ENCODE assay signal across 7 mouse cellular contexts in genomic region chr9:72661561-72661894, GRCm38 (mm10). TPM values are rescaled to one million over a fixed set of nuclear protein-coding genes. Genes with fewer than 3 reads are reported as not detected.
DNase-seq lines count a peak whose midpoint lies in the region; ATAC-seq and TF ChIP-seq lines count a peak whose summit lies in the region.

No protein-coding gene starts in this region.

- ATAC-seq in lung, embryonic 14.5 days (ENCODE audit: insufficient read depth): no peak
- ATAC-seq in embryonic facial prominence, embryonic 14.5 days (ENCODE audit: low read depth): no peak; the same call in 1 of the 2 replicates
- ATAC-seq in intestine, postnatal 0 days: no peak

- no peak for TF ChIP-seq CTCF in lung, embryonic 14.5 days (IDR thresholded peaks at IDR 0.05; ENCODE audit: low read depth)
- no peak for TF ChIP-seq CTCF in intestine, postnatal 0 days (IDR thresholded peaks at IDR 0.05; ENCODE audit: low read depth)
- no peak for TF ChIP-seq CTCF in olfactory bulb, adult 2 months (IDR thresholded peaks at IDR 0.05; ENCODE audit: insufficient read depth, low read depth, low read length)

- H3K9me3 ChIP-seq in lung, embryonic 14.5 days (ENCODE audit: low read depth, low read length): no peaks in the 10 kb centered on the region
- H3K9me3 ChIP-seq in embryonic facial prominence, embryonic 14.5 days (ENCODE audit: control insufficient read depth, low read length): no peaks in the 10 kb centered on the region
- H3K9me3 ChIP-seq in intestine, postnatal 0 days (ENCODE audit: control insufficient read depth): no peaks in the 10 kb centered on the region

- H3K4me3 ChIP-seq in lung, embryonic 14.5 days (ENCODE audit: low read depth, low read length): peak overlapping the region; percentile 98
- peak overlapping the region; percentile 99 for H3K4me3 ChIP-seq in embryonic facial prominence, embryonic 14.5 days (ENCODE audit: low read depth, low read length)
- H3K4me3 ChIP-seq in intestine, postnatal 0 days (ENCODE audit: low read depth, low read length): peak overlapping the region; percentile 93
- H3K4me3 ChIP-seq in olfactory bulb, adult 2 months (ENCODE audit: insufficient read depth, low read depth, low read length): peak overlapping the region; percentile 75

- DNase-seq in lung, embryonic 14.5 days: no peak
- DNase-seq in lung, postnatal 36 days: no peak
- no peak for DNase-seq in embryonic facial prominence, embryonic 14.5 days (ENCODE audit: low spot score)
- no peak for DNase-seq in layer of hippocampus, adult 11-12 months (ENCODE audit: low spot score)
- DNase-seq in kidney, adult 9 months: no peak

- peak; percentile 43; the same call in 1 of the 2 replicates for TF ChIP-seq POLR2A in olfactory bulb, adult 2 months (IDR thresholded peaks at IDR 0.05; ENCODE audit: insufficient read depth, low read depth, low read length)

- 2% methylated on average over 13 of the region's 13 CpGs for WGBS in lung, embryonic 14.5 days
- under 1% methylated on average over 13 of the region's 13 CpGs for WGBS in embryonic facial prominence, embryonic 14.5 days
- WGBS in intestine, postnatal 0 days: under 1% methylated on average over 13 of the region's 13 CpGs
- WGBS in olfactory bulb, adult 2 months: under 1% methylated on average over 13 of the region's 13 CpGs

- peak overlapping the region; percentile 100 for H3K27ac ChIP-seq in lung, embryonic 14.5 days (ENCODE audit: low read depth)
- peak overlapping the region; percentile 100 for H3K27ac ChIP-seq in embryonic facial prominence, embryonic 14.5 days (replicated peaks; ENCODE audit: low read depth, low read length)
- H3K27ac ChIP-seq in intestine, postnatal 0 days (ENCODE audit: low read depth, low read length): peak overlapping the region; percentile 99
- peak overlapping the region; percentile 99 for H3K27ac ChIP-seq in olfactory bulb, adult 2 months (ENCODE audit: insufficient read depth, low read depth, low read length)

- peak overlapping the region; percentile 89 for H3K4me2 ChIP-seq in lung, embryonic 14.5 days
- peak overlapping the region; percentile 94 for H3K4me2 ChIP-seq in embryonic facial prominence, embryonic 14.5 days (ENCODE audit: low read depth, low read length)
- H3K4me2 ChIP-seq in intestine, postnatal 0 days (replicated peaks; ENCODE audit: low read depth): peak overlapping the region; percentile 79

- peak overlapping the region; percentile 100 for H3K9ac ChIP-seq in lung, embryonic 14.5 days
- H3K9ac ChIP-seq in embryonic facial prominence, embryonic 14.5 days (ENCODE audit: low read depth, low read length): peak overlapping the region; percentile 100
- peak overlapping the region; percentile 93 for H3K9ac ChIP-seq in intestine, postnatal 0 days (ENCODE audit: low read depth, low read length)

- H3K36me3 ChIP-seq in lung, embryonic 14.5 days (ENCODE audit: insufficient read depth): peaks cover 28% of the 10 kb centered on the region
- peaks cover 22% of the 10 kb centered on the region for H3K36me3 ChIP-seq in embryonic facial prominence, embryonic 14.5 days (ENCODE audit: control insufficient read depth, insufficient read depth, low read length)
- H3K36me3 ChIP-seq in intestine, postnatal 0 days (ENCODE audit: control insufficient read depth, insufficient read depth): peaks cover 8% of the 10 kb centered on the region; the same call in 1 of the 2 replicates

- H3K4me1 ChIP-seq in lung, embryonic 14.5 days (ENCODE audit: insufficient read depth): peaks cover 7% of the 10 kb centered on the region; the same call in 1 of the 2 replicates
- peaks cover 23% of the 10 kb centered on the region for H3K4me1 ChIP-seq in embryonic facial prominence, embryonic 14.5 days (ENCODE audit: control insufficient read depth, insufficient read depth, low read length)
- 0 out of 2 replicates have a peak, but pooled peaks cover 5% of the 10 kb centered on the region for H3K4me1 ChIP-seq in intestine, postnatal 0 days (replicated peaks; ENCODE audit: control insufficient read depth, insufficient read depth, low read length)
- H3K4me1 ChIP-seq in olfactory bulb, adult 2 months (ENCODE audit: control insufficient read depth, insufficient read depth, low read length): peaks cover 5% of the 10 kb centered on the region

- no peaks in the 10 kb centered on the region for H3K27me3 ChIP-seq in lung, embryonic 14.5 days (ENCODE audit: insufficient read depth, low read length)
- H3K27me3 ChIP-seq in embryonic facial prominence, embryonic 14.5 days (replicated peaks; ENCODE audit: control insufficient read depth, insufficient read depth, low read length): no peaks in the 10 kb centered on the region
- H3K27me3 ChIP-seq in intestine, postnatal 0 days (replicated peaks; ENCODE audit: control insufficient read depth, insufficient read depth, low read length): no peaks in the 10 kb centered on the region

RNA-seq across cellular contexts. Expression of gene Nedd4, which starts 0.6 kb away (rescaled TPM):
- polyA plus RNA-seq in lung, embryonic 14.5 days (2014; fragmentation: Nextera tagmentation; extraction: Ambion mirVana): 802 and 805 TPM in 2 replicates
- 649 and 733 TPM in 2 replicates for polyA plus RNA-seq in embryonic facial prominence, embryonic 14.5 days (2014; fragmentation: Nextera tagmentation; extraction: Ambion mirVana)
- 142 and 160 TPM in 2 replicates for polyA plus RNA-seq in intestine, postnatal 0 days (2015; fragmentation: Nextera tagmentation; extraction: Ambion mirVana)
- 216 and 232 TPM in 2 replicates for polyA plus RNA-seq in olfactory bulb, adult 2 months (2012; ENCODE audit: insufficient read depth, insufficient read length, low replicate concordance, missing spikeins)
